Mouse (Mus musculus): ENCODE measurements around the gene Abcf1. TPM values are rescaled to one million over a fixed set of nuclear protein-coding genes. Genes with fewer than 3 reads are reported as not detected.
"Not testable (repeated sequence)": the region's sequence is repeated elsewhere in the genome, so short reads cannot be mapped to it uniquely, and the experiment has no call there.

The Abcf1 gene
- polyA plus RNA-seq (2021) = 110 TPM

- H3K27me3 ChIP-seq = no peaks in the 10 kb centered on the region
- CTCF ChIA-PET = interaction anchor here (1.1 to 1.2 kb wide), 2 partner anchors 24 to 31 kb away, joined by 4 to 5 read pairs; no protein-coding TSS in a partner anchor
- DNase-seq (ENCODE audit: low read depth, low spot score) = peak; percentile 68
- in situ Hi-C loops (cut with MboI; ENCODE audit: low pct_unique_long_range_greater_than_20kb) = no loop called here
- no peak for TF ChIP-seq CTCF (IDR thresholded peaks at IDR 0.05)
- POLR2A ChIA-PET = no interaction called here
- ATAC-seq = peak; percentile 89
Observed at GRCm38 (mm10) chr17:35969418-35970389, at the start of gene Abcf1. Abcf1 (minus strand) TSS chr17:35969761.

DNA sequence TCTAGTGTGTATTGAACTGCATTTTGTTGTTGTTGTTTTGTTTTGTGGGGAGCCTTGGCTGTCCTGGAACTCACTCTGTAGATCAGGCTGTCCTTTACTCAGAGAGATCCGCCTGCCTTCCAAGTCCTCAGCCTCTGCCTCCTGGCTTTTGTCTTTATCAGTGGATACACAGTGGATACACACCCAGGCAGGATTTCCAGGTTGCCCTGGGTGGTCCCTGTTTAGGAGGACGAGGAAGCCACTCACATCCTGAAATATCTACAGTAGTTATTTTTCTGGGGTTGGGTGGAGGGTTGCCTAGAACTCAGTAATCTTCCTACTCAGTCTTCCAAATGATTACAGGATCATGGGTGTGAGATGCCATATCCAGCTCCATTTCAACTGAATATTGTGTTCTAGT is 49.4 kb upstream of the Abcf1 start:
- H3K27me3 ChIP-seq = no peaks in the 10 kb centered on the region
- no peak for TF ChIP-seq CTCF (IDR thresholded peaks at IDR 0.05)
- no peak for DNase-seq (ENCODE audit: low read depth, low spot score)
- POLR2A ChIA-PET = interaction anchor here (2.9 kb wide), 1 partner anchor 13 kb away, joined by 9 read pairs; no protein-coding TSS in a partner anchor
- ATAC-seq = no peak
- CTCF ChIA-PET = interaction anchor here (4.4 kb wide), 1 partner anchor 17 kb away, joined by 44 read pairs; no protein-coding TSS in a partner anchor
- in situ Hi-C loops (cut with MboI; ENCODE audit: low pct_unique_long_range_greater_than_20kb) = no loop called here

- CTCF ChIA-PET = interaction anchor here (1.6 kb wide), 1 partner anchor 20 kb away, joined by 7 read pairs; no protein-coding TSS in a partner anchor
- no peaks in the 10 kb centered on the region for H3K27me3 ChIP-seq
- ATAC-seq (no peak), DNase-seq (ENCODE audit: low read depth, low spot score) (no peak)
- in situ Hi-C loops (cut with MboI; ENCODE audit: low pct_unique_long_range_greater_than_20kb) = no loop called here
- no peak for TF ChIP-seq CTCF (IDR thresholded peaks at IDR 0.05)
- POLR2A ChIA-PET = no interaction called here
Observed at GRCm38 (mm10) chr17:36017046-36017445, 47.5 kb upstream of the Abcf1 start.

- in situ Hi-C loops (cut with MboI; ENCODE audit: low pct_unique_long_range_greater_than_20kb) = no loop called here
Observed at GRCm38 (mm10) chr17:36014977-36015376, 45.4 kb upstream of the Abcf1 start.

DNA sequence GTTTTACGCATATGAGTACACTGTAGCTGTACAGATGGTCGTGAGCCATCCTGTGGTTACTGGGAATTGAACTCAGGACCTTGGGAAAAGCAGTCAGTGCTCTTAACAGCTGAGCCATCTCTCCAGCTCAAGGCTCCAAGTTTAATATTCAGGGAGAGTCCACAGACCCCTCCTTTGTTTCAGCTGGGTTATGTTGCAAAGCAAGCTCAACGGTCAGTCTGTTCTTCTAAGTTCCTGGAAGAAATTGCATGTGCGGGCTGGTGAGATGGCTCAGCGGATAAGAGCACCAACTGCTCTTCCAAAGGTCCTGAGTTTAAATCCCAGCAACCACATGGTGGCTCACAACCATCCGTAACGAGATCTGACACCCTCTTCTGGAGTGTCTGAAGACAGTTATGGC is 34.8 kb upstream of the Abcf1 start:
- CTCF ChIA-PET = interaction anchor here (1.2 to 8.5 kb wide), 4 partner anchors 11 to 19 kb away, joined by 3 to 44 read pairs (median 8); partner anchors contain the start of gene H2-T24
- ATAC-seq; DNase-seq (ENCODE audit: low read depth, low spot score); POLR2A ChIA-PET; in situ Hi-C loops (cut with MboI; ENCODE audit: low pct_unique_long_range_greater_than_20kb); H3K27me3 ChIP-seq: not testable (repeated sequence)

More at GRCm38 (mm10) chr17:36014977-36015376, 45.4 kb upstream of the Abcf1 start:
- POLR2A ChIA-PET = no interaction called here
- DNase-seq (ENCODE audit: low read depth, low spot score) (no peak), ATAC-seq (no peak)
- TF ChIP-seq CTCF (IDR thresholded peaks at IDR 0.05) = no peak
- CTCF ChIA-PET = no interaction called here
- no peaks in the 10 kb centered on the region for H3K27me3 ChIP-seq

DNA sequence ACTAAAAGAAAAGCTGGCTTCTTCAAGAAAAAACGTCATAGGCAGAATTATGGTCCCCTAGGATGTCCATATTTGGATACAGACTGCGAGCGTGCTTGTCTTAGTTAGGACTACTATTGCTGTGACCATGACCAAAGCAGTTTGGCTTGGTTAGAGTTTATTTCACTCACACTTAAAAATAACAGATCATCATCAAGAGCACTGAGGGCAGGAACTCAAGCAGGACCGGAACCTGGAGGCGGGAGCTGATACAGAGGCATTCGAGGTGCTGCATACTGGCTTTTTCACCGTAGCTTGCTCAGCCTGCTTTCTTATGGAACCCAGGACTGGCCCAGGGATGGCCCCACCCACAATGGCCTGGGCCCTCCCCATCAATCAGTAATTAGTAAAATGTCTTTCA is 33.8 kb upstream of the Abcf1 start:
- ChIA-PET POLR2A (no interaction called here), CTCF (interaction anchor here (1.2 to 8.5 kb wide), 5 partner anchors 9 to 58 kb away, joined by 3 to 44 read pairs (median 6); partner anchors contain the start of gene H2-T24)
- in situ Hi-C loops (cut with MboI; ENCODE audit: low pct_unique_long_range_greater_than_20kb) = no loop called here
- DNase-seq (ENCODE audit: low read depth, low spot score) (no peak), ATAC-seq (no peak)
- no peak for TF ChIP-seq CTCF (IDR thresholded peaks at IDR 0.05)
- no peaks in the 10 kb centered on the region for H3K27me3 ChIP-seq

DNA sequence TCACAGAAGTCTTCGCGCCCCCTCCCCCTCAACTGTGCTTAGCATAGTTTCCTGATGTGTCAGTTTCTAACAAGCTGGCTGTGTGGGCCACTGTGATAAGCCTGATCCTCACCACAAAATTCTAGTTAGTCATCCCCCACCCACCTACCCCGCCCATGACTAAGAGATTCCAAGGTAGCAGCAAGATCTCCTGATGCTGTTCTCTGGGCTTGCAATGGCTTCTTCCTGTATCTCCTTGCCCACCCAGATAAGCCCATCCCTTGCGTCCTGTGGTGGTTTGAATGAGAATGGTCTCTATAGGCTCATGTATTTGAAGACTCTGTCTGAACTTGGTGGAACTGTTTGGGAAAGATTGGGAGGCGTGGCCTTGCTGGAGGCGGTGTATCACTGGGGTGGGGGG is 32.4 kb upstream of the Abcf1 start:
- in situ Hi-C loops (cut with MboI; ENCODE audit: low pct_unique_long_range_greater_than_20kb) = no loop called here
- CTCF ChIA-PET = interaction anchor here (1.8 to 8.5 kb wide), 4 partner anchors 8 to 29 kb away, joined by 6 to 44 read pairs (median 11); partner anchors contain the start of genes H2-T23 and H2-T24
- DNase-seq (ENCODE audit: low read depth, low spot score) = no peak
- H3K27me3 ChIP-seq = no peaks in the 10 kb centered on the region
- TF ChIP-seq CTCF (IDR thresholded peaks at IDR 0.05) = no peak
- ATAC-seq = peak; percentile 44
- POLR2A ChIA-PET = no interaction called here

GRCm38 (mm10) chr17:36001121-36001897 is 31.7 kb upstream of the Abcf1 start:
- in situ Hi-C loops (cut with MboI; ENCODE audit: low pct_unique_long_range_greater_than_20kb) = no loop called here
- ChIA-PET CTCF (interaction anchor here (0.9 to 8.5 kb wide), 4 partner anchors 18 to 59 kb away, joined by 3 to 44 read pairs (median 8); partner anchors contain the start of genes H2-T23 and H2-T24), POLR2A (no interaction called here)

DNA sequence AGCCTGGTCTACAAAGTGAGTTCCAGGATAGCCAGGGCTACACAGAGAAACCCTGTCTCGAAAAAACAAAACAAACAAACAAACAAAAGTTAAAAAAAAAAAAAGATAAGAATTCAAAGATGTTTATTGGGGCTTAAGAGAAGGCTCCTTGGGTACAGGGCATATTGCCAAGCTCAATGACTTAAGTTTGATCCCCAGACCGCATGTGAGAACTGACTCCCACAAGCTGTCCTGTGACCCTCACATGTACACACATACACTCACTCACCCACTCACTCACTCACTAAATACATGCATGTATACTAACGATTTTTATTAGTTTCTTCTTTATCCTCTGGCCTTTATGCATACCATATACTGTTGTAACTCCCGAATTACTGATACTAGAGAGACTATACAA is 30.8 kb upstream of the Abcf1 start:
- TF ChIP-seq CTCF (IDR thresholded peaks at IDR 0.05) = no peak
- DNase-seq (ENCODE audit: low read depth, low spot score) = no peak
- in situ Hi-C loops (cut with MboI; ENCODE audit: low pct_unique_long_range_greater_than_20kb) = no loop called here
- ChIA-PET POLR2A (no interaction called here), CTCF (interaction anchor here (0.9 to 8.5 kb wide), 4 partner anchors 19 to 60 kb away, joined by 3 to 44 read pairs (median 8); partner anchors contain the start of genes H2-T23 and H2-T24)
- no peak for ATAC-seq
- no peaks in the 10 kb centered on the region for H3K27me3 ChIP-seq

More at GRCm38 (mm10) chr17:36001121-36001897, 31.7 kb upstream of the Abcf1 start:
- DNase-seq (ENCODE audit: low read depth, low spot score) (no peak), ATAC-seq (peak; percentile 42)
- H3K27me3 ChIP-seq = no peaks in the 10 kb centered on the region
- TF ChIP-seq CTCF (IDR thresholded peaks at IDR 0.05) = no peak

DNA sequence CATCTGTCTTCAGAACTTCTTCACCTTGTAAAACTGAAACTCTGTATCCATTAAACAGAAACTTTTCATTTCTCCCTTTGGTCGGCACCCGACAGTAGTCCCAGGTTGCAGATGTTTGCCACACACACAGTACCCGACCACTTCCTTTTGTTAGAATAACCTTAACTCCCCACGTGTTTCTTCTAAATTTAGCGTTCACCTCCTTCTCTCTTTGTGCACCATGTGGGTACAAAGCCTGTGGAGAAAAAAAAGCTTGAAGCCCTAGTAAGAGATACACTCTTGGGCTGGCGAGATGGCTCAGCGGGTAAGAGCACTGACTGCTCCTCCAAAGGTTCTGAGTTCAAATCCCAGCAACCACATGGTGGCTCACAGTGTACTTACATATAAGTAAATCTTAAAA is 29.8 kb upstream of the Abcf1 start:
- no peak for DNase-seq (ENCODE audit: low read depth, low spot score)
- TF ChIP-seq CTCF (IDR thresholded peaks at IDR 0.05) = no peak
- H3K27me3 ChIP-seq = no peaks in the 10 kb centered on the region
- POLR2A ChIA-PET = no interaction called here
- CTCF ChIA-PET = interaction anchor here (1.1 to 8.5 kb wide), 3 partner anchors 20 to 61 kb away, joined by 4 to 44 read pairs (median 12); partner anchors contain the start of genes H2-T23 and H2-T24
- ATAC-seq = no peak
- in situ Hi-C loops (cut with MboI; ENCODE audit: low pct_unique_long_range_greater_than_20kb) = loop anchor here (5.0 kb wide), 1 partner anchor 118 kb away; no protein-coding TSS in a partner anchor

Data from Patski (cell line).